Mouse (Mus musculus) adrenal gland, postnatal 36 days (tissue): ENCODE results near the gene 8030411F24Rik. TPM values are rescaled to one million over a fixed set of nuclear protein-coding genes. Genes with fewer than 3 reads are reported as not detected.

Experiments
- total RNA-seq, 2 experiments: library from RNA; stranded (reverse); gene quantifications; 2 replicates each; pipeline ENCODE4 v1.2.3; 2021

The 8030411F24Rik gene
- total RNA-seq, 2 experiments from 2014 or later, result not detected

Other genes starting within 250 kb of the 8030411F24Rik start
- 10 to 100 TPM; 18.5 to 18.8 TPM for gene Nxt1, start 109.4 kb upstream of the 8030411F24Rik start, total RNA-seq
- gene Gzf1, start 101.0 kb upstream of the 8030411F24Rik start, total RNA-seq, result 10 to 100 TPM; 27.8 to 34.8 TPM
- 1 to 10 TPM; 4.2 to 5.8 TPM for gene Napb, start 49.5 kb upstream of the 8030411F24Rik start, total RNA-seq
- under 1 TPM; 0.49 to 0.89 TPM for gene Cstl1, start 31.7 kb upstream of the 8030411F24Rik start, total RNA-seq
- gene Cst11, start 10.5 kb upstream of the 8030411F24Rik start, total RNA-seq, result not detected
- not detected for gene Cst12, start 7.4 kb downstream of the 8030411F24Rik start, total RNA-seq
- gene Cst8, start 16.8 kb downstream of the 8030411F24Rik start, total RNA-seq, result 100 to 1,000 TPM in 1 of 2 experiments, 1 to 10 TPM in 1; 4.2 to 134 TPM
- not detected for gene Cst13, start 38.1 kb downstream of the 8030411F24Rik start, total RNA-seq
- gene Cst9, start 53.1 kb downstream of the 8030411F24Rik start, total RNA-seq, result not detected
- 1 to 10 TPM in 1 of 2 experiments, not detected in 1; 1.7 TPM for gene 9230104L09Rik, start 83.0 kb downstream of the 8030411F24Rik start, total RNA-seq
- 100 to 1,000 TPM; 740 to 871 TPM for gene Cst3, start 93.7 kb downstream of the 8030411F24Rik start, total RNA-seq
- gene Gm1330, start 221.2 kb downstream of the 8030411F24Rik start, total RNA-seq, result not detected
- not detected for gene Gm10750, start 235.2 kb downstream of the 8030411F24Rik start, total RNA-seq